Mouse (Mus musculus): ENCODE data around the gene Htr5a. TPM values are rescaled to one million over a fixed set of nuclear protein-coding genes. Genes with fewer than 3 reads are reported as not detected.

The Htr5a gene
- polyA plus RNA-seq (2015; fragmentation: Nextera tagmentation; extraction: Ambion mirVana): not detected in 2 replicates

GRCm38 (mm10) chr5:27841701-27842295 is at the start of gene Htr5a:
Htr5a (plus strand) TSS chr5:27842149.
- no peak for DNase-seq (ENCODE audit: low spot score)

GRCm38 (mm10) chr5:27792173-27792470 is 49.8 kb upstream of the Htr5a start:
- DNase-seq (ENCODE audit: low spot score): no peak

- no peak for DNase-seq (ENCODE audit: low spot score)
These were observed 49.3 kb upstream of the Htr5a start for GRCm38 (mm10) chr5:27792531-27793205.

GRCm38 (mm10) chr5:27793923-27794322 is 48.0 kb upstream of the Htr5a start:
- DNase-seq (ENCODE audit: low spot score): peak; percentile 81

- no peak for DNase-seq (ENCODE audit: low spot score)
These were observed 27.7 kb upstream of the Htr5a start for GRCm38 (mm10) chr5:27814282-27814681.

- no peak for DNase-seq (ENCODE audit: low spot score)
These were observed 22.9 kb upstream of the Htr5a start for GRCm38 (mm10) chr5:27818840-27819672.

GRCm38 (mm10) chr5:27821161-27821560 is 20.8 kb upstream of the Htr5a start:
- DNase-seq (ENCODE audit: low spot score): no peak

GRCm38 (mm10) chr5:27827971-27828370 is 14.0 kb upstream of the Htr5a start:
- no peak for DNase-seq (ENCODE audit: low spot score)

- no peak for DNase-seq (ENCODE audit: low spot score)
These were observed 6.9 kb upstream of the Htr5a start for GRCm38 (mm10) chr5:27835096-27835495.

- no peak for DNase-seq (ENCODE audit: low spot score)
These were observed 3.9 kb upstream of the Htr5a start for GRCm38 (mm10) chr5:27838061-27838460.

- DNase-seq (ENCODE audit: low spot score): no peak
These were observed 847 bp downstream of the Htr5a start for GRCm38 (mm10) chr5:27842671-27843320.

- DNase-seq (ENCODE audit: low spot score): no peak
These were observed 5.0 kb downstream of the Htr5a start for GRCm38 (mm10) chr5:27846979-27847378.

GRCm38 (mm10) chr5:27854290-27854689 is 12.3 kb downstream of the Htr5a start:
- DNase-seq (ENCODE audit: low spot score): peak; percentile 10

GRCm38 (mm10) chr5:27855726-27856125 is 13.8 kb downstream of the Htr5a start:
- no peak for DNase-seq (ENCODE audit: low spot score)

GRCm38 (mm10) chr5:27873240-27874082 is 31.5 kb downstream of the Htr5a start:
- DNase-seq (ENCODE audit: low spot score): no peak

GRCm38 (mm10) chr5:27874211-27874610 is 32.3 kb downstream of the Htr5a start:
- no peak for DNase-seq (ENCODE audit: low spot score)

- no peak for DNase-seq (ENCODE audit: low spot score)
These were observed 33.6 kb downstream of the Htr5a start for GRCm38 (mm10) chr5:27875341-27876105.

- no peak for DNase-seq (ENCODE audit: low spot score)
These were observed 36.4 kb downstream of the Htr5a start for GRCm38 (mm10) chr5:27878356-27878755.

GRCm38 (mm10) chr5:27879726-27880125 is 37.8 kb downstream of the Htr5a start:
- no peak for DNase-seq (ENCODE audit: low spot score)
